Mouse (Mus musculus): ENCODE data around the gene Hmox2. TPM values are rescaled to one million over a fixed set of nuclear protein-coding genes. Genes with fewer than 3 reads are reported as not detected.

Hmox2 gene
- polyA plus RNA-seq, 1 experiment from 2014 or later, result 90.0 TPM

DNA sequence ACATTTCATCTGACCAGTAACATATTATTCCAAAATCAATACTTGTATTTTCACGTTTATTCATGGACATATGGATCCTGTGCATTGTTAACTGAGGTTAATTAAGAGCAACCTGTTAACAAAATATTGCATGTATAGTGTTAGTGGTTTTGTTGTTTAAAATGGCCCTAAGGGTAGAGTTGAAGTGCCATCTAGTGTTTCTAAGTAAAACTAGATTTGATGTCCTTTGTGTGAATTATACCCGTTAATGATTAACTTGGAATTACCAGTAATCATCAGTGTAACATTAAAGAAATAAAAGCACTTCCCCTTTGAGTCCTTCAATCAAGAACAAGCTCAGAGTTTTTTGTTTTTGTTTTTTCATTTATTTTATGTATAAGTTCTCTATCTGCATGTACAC is 65.2 kb downstream of the Hmox2 start:
- 72% methylated on average over 2 of the region's 2 CpGs for WGBS
- Histone ChIP-seq H3K4me3 (no peak overlapping the region), H3K27me3 (replicated peaks) (no peaks in the 10 kb centered on the region), H3K36me3 (no peaks in the 10 kb centered on the region), H3K9me3 (no peaks in the 10 kb centered on the region), H3K4me2 (replicated peaks) (no peak overlapping the region), H3K27ac (no peak overlapping the region), H3K4me1 (peaks cover 23% of the 10 kb centered on the region), H3K9ac (no peak overlapping the region)
- ATAC-seq (ENCODE audit: low FRiP score, low read depth), result no peak

DNA sequence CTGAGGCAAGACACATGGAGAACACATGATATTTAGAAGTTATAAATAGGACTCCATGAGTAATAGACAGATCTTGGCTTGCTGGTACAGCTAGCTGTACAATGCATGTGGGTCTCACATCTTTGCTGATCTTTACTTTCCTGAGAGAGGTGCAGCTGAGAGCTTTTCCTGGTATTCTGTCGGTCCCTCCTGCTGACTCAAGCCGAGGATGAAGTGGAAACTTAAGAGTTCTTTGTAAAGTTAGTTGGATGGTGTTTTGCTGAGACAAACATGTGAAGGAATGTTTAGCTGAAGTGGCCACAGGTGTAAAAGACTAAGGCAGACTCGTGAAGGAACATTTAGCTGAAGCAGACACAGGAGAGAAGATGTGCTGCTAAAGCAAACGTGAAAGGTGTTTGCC is 70.5 kb downstream of the Hmox2 start:
- 85% methylated on average over 4 of the region's 4 CpGs for WGBS

More for the DNA sequence above, 70.5 kb downstream of the Hmox2 start:
- Histone ChIP-seq H3K36me3 (no peaks in the 10 kb centered on the region), H3K4me3 (no peak overlapping the region), H3K9ac (no peak overlapping the region), H3K4me1 (no peaks in the 10 kb centered on the region), H3K27ac (no peak overlapping the region), H3K9me3 (0 out of 2 replicates have a peak, but pooled peaks cover 3% of the 10 kb centered on the region), H3K4me2 (replicated peaks) (no peak overlapping the region), H3K27me3 (replicated peaks) (no peaks in the 10 kb centered on the region)
- no peak for ATAC-seq (ENCODE audit: low FRiP score, low read depth)

Other genes with a start within 250 kb of the Hmox2 start
- gene Srl, start 184.5 kb upstream of the Hmox2 start, polyA plus RNA-seq (2016; fragmentation: Nextera tagmentation; extraction: Ambion mirVana), result 30.2 and 33.2 TPM in 2 replicates
- gene Tfap4, start 166.5 kb upstream of the Hmox2 start, polyA plus RNA-seq (2016; fragmentation: Nextera tagmentation; extraction: Ambion mirVana), result 13.5 and 14.2 TPM in 2 replicates
- 36.5 and 36.7 TPM in 2 replicates for gene Glis2, start 131.6 kb upstream of the Hmox2 start, polyA plus RNA-seq (2016; fragmentation: Nextera tagmentation; extraction: Ambion mirVana)
- 121 and 143 TPM in 2 replicates for gene Pam16, start 101.4 kb upstream of the Hmox2 start, polyA plus RNA-seq (2016; fragmentation: Nextera tagmentation; extraction: Ambion mirVana)
- gene Vasn, start 86.4 kb upstream of the Hmox2 start, polyA plus RNA-seq (2016; fragmentation: Nextera tagmentation; extraction: Ambion mirVana), result 10.9 and 11.3 TPM in 2 replicates
- 51.5 and 56.4 TPM in 2 replicates for gene Dnaja3, start 86.4 kb upstream of the Hmox2 start, polyA plus RNA-seq (2016; fragmentation: Nextera tagmentation; extraction: Ambion mirVana)
- gene Coro7, start 46.6 kb upstream of the Hmox2 start, polyA plus RNA-seq (2016; fragmentation: Nextera tagmentation; extraction: Ambion mirVana), result 23.6 and 31.2 TPM in 2 replicates
- gene Nmral1, start 7.0 kb upstream of the Hmox2 start, polyA plus RNA-seq (2016; fragmentation: Nextera tagmentation; extraction: Ambion mirVana), result 98.7 and 105 TPM in 2 replicates
- gene Cdip1, start 63.9 kb downstream of the Hmox2 start, polyA plus RNA-seq (2016; fragmentation: Nextera tagmentation; extraction: Ambion mirVana), result 97.0 and 102 TPM in 2 replicates
- 0.27 and 0.51 TPM in 2 replicates for gene 4930562C15Rik, start 109.1 kb downstream of the Hmox2 start, polyA plus RNA-seq (2016; fragmentation: Nextera tagmentation; extraction: Ambion mirVana)
- 41.9 and 45.0 TPM in 2 replicates for gene Ubald1, start 154.0 kb downstream of the Hmox2 start, polyA plus RNA-seq (2016; fragmentation: Nextera tagmentation; extraction: Ambion mirVana)
- 92.5 and 93.3 TPM in 2 replicates for gene Mgrn1, start 159.9 kb downstream of the Hmox2 start, polyA plus RNA-seq (2016; fragmentation: Nextera tagmentation; extraction: Ambion mirVana)
- 124 and 125 TPM in 2 replicates for gene Nudt16l1, start 212.4 kb downstream of the Hmox2 start, polyA plus RNA-seq (2016; fragmentation: Nextera tagmentation; extraction: Ambion mirVana)
- 60.3 and 66.5 TPM in 2 replicates for gene Anks3, start 237.8 kb downstream of the Hmox2 start, polyA plus RNA-seq (2016; fragmentation: Nextera tagmentation; extraction: Ambion mirVana)